Comparison of ENCODE assay signal across 8 mouse cellular contexts in genomic region chr15:100914734-100915242, GRCm38 (mm10). TPM values are rescaled to one million over a fixed set of nuclear protein-coding genes. Genes with fewer than 3 reads are reported as not detected.
DNase-seq lines count a peak whose midpoint lies in the region; ATAC-seq and TF ChIP-seq lines count a peak whose summit lies in the region.

No protein-coding gene starts in this region.

- H3K4me2 ChIP-seq in heart, postnatal 0 days (ENCODE audit: low read depth, low read length): peak overlapping the region; percentile 44
- H3K4me2 ChIP-seq in forebrain, embryonic 16.5 days (ENCODE audit: low read length): peak overlapping the region; percentile 65
- peak overlapping the region; percentile 61 for H3K4me2 ChIP-seq in limb, embryonic 11.5 days (ENCODE audit: low read depth, severe bottlenecking)
- H3K4me2 ChIP-seq in midbrain, embryonic 13.5 days (replicated peaks): peak overlapping the region; percentile 53

- H3K9ac ChIP-seq in heart, postnatal 0 days (replicated peaks; ENCODE audit: low read depth, low read length): no peak overlapping the region
- H3K9ac ChIP-seq in forebrain, embryonic 16.5 days (replicated peaks; ENCODE audit: low read depth, low read length): peak overlapping the region; percentile 48
- peak overlapping the region; percentile 30; the same call in 1 of the 2 replicates for H3K9ac ChIP-seq in limb, embryonic 11.5 days (ENCODE audit: low read length)
- H3K9ac ChIP-seq in midbrain, embryonic 13.5 days (replicated peaks): peak overlapping the region; percentile 48; the same call in 1 of the 2 replicates

- no peaks in the 10 kb centered on the region for H3K36me3 ChIP-seq in heart, postnatal 0 days (replicated peaks; ENCODE audit: control insufficient read depth, insufficient read depth, low read length)
- H3K36me3 ChIP-seq in forebrain, embryonic 16.5 days (ENCODE audit: control insufficient read depth, insufficient read depth): no peaks in the 10 kb centered on the region
- H3K36me3 ChIP-seq in limb, embryonic 11.5 days (ENCODE audit: control insufficient read depth, insufficient read depth, low read length): no peaks in the 10 kb centered on the region
- no peaks in the 10 kb centered on the region for H3K36me3 ChIP-seq in midbrain, embryonic 13.5 days

- 2% methylated on average over 24 of the region's 24 CpGs for WGBS in heart, postnatal 0 days
- 5% methylated on average over 24 of the region's 24 CpGs for WGBS in forebrain, embryonic 16.5 days
- WGBS in limb, embryonic 11.5 days: 3% methylated on average over 24 of the region's 24 CpGs
- 5% methylated on average over 24 of the region's 24 CpGs for WGBS in midbrain, embryonic 13.5 days

- TF ChIP-seq CTCF in heart, postnatal 0 days (IDR thresholded peaks at IDR 0.05; ENCODE audit: low read depth): no peak

- DNase-seq in heart, postnatal 0 days (ENCODE audit: low spot score): no peak
- DNase-seq in heart, adult 8-10 months (ENCODE audit: low spot score): no peak
- DNase-seq in adrenal gland, postnatal 36 days: peak; percentile 29 to 44
- peak; percentile 74 for DNase-seq in limb, embryonic 11.5 days (ENCODE audit: low spot score)
- no peak for DNase-seq in gastrocnemius, postnatal 4 days (ENCODE audit: low spot score in 2 of 2)

- no peaks in the 10 kb centered on the region for H3K9me3 ChIP-seq in heart, postnatal 0 days (replicated peaks; ENCODE audit: control insufficient read depth, low read length)
- no peaks in the 10 kb centered on the region for H3K9me3 ChIP-seq in forebrain, embryonic 16.5 days (ENCODE audit: control insufficient read depth, low read length)
- no peaks in the 10 kb centered on the region for H3K9me3 ChIP-seq in limb, embryonic 11.5 days (ENCODE audit: control insufficient read depth, low read length)
- H3K9me3 ChIP-seq in midbrain, embryonic 13.5 days: no peaks in the 10 kb centered on the region

- peak overlapping the region; percentile 3; the same call in 1 of the 2 replicates for H3K4me3 ChIP-seq in heart, postnatal 0 days (ENCODE audit: low read depth, low read length)
- H3K4me3 ChIP-seq in forebrain, embryonic 16.5 days (replicated peaks; ENCODE audit: low read length): peak overlapping the region; percentile 44
- H3K4me3 ChIP-seq in limb, embryonic 11.5 days (ENCODE audit: low read depth, low read length): peak overlapping the region; percentile 23
- peak overlapping the region; percentile 29 for H3K4me3 ChIP-seq in midbrain, embryonic 13.5 days (replicated peaks)

- ATAC-seq in heart, postnatal 0 days (ENCODE audit: insufficient read depth, low read depth): no peak
- ATAC-seq in forebrain, embryonic 16.5 days: peak; percentile 69
- ATAC-seq in limb, embryonic 11.5 days (ENCODE audit: insufficient number of reproducible peaks, low FRiP score, low TSS enrichment, low read depth): 0 out of 2 replicates have a peak, but pooled peaks have one; percentile 31
- 0 out of 2 replicates have a peak, but pooled peaks have one; percentile 59 for ATAC-seq in midbrain, embryonic 13.5 days
- no peak for ATAC-seq in megakaryocyte-erythroid progenitor cell, adult 5-6 weeks (replicated peaks; ENCODE audit: low FRiP score, low TSS enrichment, poor library complexity, severe bottlenecking)

- H3K4me1 ChIP-seq in heart, postnatal 0 days (ENCODE audit: control insufficient read depth, insufficient read depth): no peaks in the 10 kb centered on the region
- peaks cover 18% of the 10 kb centered on the region for H3K4me1 ChIP-seq in forebrain, embryonic 16.5 days (replicated peaks; ENCODE audit: control insufficient read depth, insufficient read depth, low read length)
- no peaks in the 10 kb centered on the region for H3K4me1 ChIP-seq in limb, embryonic 11.5 days (ENCODE audit: control insufficient read depth, insufficient read depth, low read length)
- H3K4me1 ChIP-seq in midbrain, embryonic 13.5 days (replicated peaks): peaks cover 50% of the 10 kb centered on the region

- no peak overlapping the region for H3K27ac ChIP-seq in heart, postnatal 0 days (ENCODE audit: low read depth)
- no peak overlapping the region for H3K27ac ChIP-seq in forebrain, embryonic 16.5 days (ENCODE audit: low read length)
- no peak overlapping the region for H3K27ac ChIP-seq in limb, embryonic 11.5 days (replicated peaks; ENCODE audit: low read depth, low read length)
- H3K27ac ChIP-seq in midbrain, embryonic 13.5 days: no peak overlapping the region

- TF ChIP-seq EP300 in heart, postnatal 0 days (IDR thresholded peaks at IDR 0.05; ENCODE audit: low read depth): no peak

- 0 out of 2 replicates have a peak, but pooled peaks cover 6% of the 10 kb centered on the region for H3K27me3 ChIP-seq in heart, postnatal 0 days (ENCODE audit: control insufficient read depth, insufficient read depth, low read length)
- H3K27me3 ChIP-seq in forebrain, embryonic 16.5 days (replicated peaks; ENCODE audit: control insufficient read depth, insufficient read depth, low read length): no peaks in the 10 kb centered on the region
- no peaks in the 10 kb centered on the region for H3K27me3 ChIP-seq in limb, embryonic 11.5 days (ENCODE audit: control insufficient read depth, insufficient read depth, low read length)
- H3K27me3 ChIP-seq in midbrain, embryonic 13.5 days: 0 out of 2 replicates have a peak, but pooled peaks cover 4% of the 10 kb centered on the region

RNA-seq across cellular contexts. Expression of gene Scn8a, which starts 45.1 kb away (rescaled TPM):
- total RNA-seq in heart, postnatal 0 days (2014; rRNA removed; ENCODE audit: low replicate concordance): not detected in 2 replicates
- 0.11 and 0.16 TPM in 2 replicates for polyA plus RNA-seq in heart, postnatal 0 days (2015; fragmentation: Nextera tagmentation; extraction: Ambion mirVana)
- 1 to 10 TPM in 1 of 4 experiments, under 1 TPM in 2, not detected in 1; 0.41 to 1.2 (median 0.55) TPM for total RNA-seq in heart, adult 8-10 months (2022)
- total RNA-seq in adrenal gland, postnatal 36 days (2021): 1 to 10 TPM; 2.8 to 3.1 TPM
- polyA plus RNA-seq in forebrain, embryonic 16.5 days (2015; fragmentation: Nextera tagmentation; extraction: Ambion mirVana): 19.3 and 23.0 TPM in 2 replicates
- polyA plus RNA-seq in limb, embryonic 11.5 days (2014; fragmentation: Nextera tagmentation; extraction: Ambion mirVana): 4.5 and 7.3 TPM in 2 replicates
- 20.2 and 23.0 TPM in 2 replicates for polyA plus RNA-seq in midbrain, embryonic 13.5 days (2015; fragmentation: Nextera tagmentation; extraction: Ambion mirVana)
- not detected in 2 replicates for total RNA-seq in megakaryocyte-erythroid progenitor cell, adult 5-6 weeks (2014; fragmentation: Nextera tagmentation)
- total RNA-seq in megakaryocyte-erythroid progenitor cell, adult 5-6 weeks (2017): not detected in 2 replicates
- total RNA-seq in gastrocnemius, postnatal 4 days (2021): 1 to 10 TPM; 1.2 to 1.9 TPM

Comparison
In these comparisons a context has a peak if more than half of its experiments do, and no peak if none do; other contexts are left out.
1. ATAC-seq: peak in forebrain, embryonic 16.5 days (single experiment), limb, embryonic 11.5 days (single experiment) and midbrain, embryonic 13.5 days (single experiment); none in heart, postnatal 0 days (single experiment) and megakaryocyte-erythroid progenitor cell, adult 5-6 weeks (single experiment).
2. DNase-seq: peak in adrenal gland, postnatal 36 days (2 of 2) and limb, embryonic 11.5 days (single experiment); none in heart, postnatal 0 days (single experiment), heart, adult 8-10 months (single experiment) and gastrocnemius, postnatal 4 days (0 of 2).
3. Peak in every context shown above with its lines, with median percentiles within 50 percentile points of each other: H3K4me2 ChIP-seq and H3K4me3 ChIP-seq.